Mouse (Mus musculus) limb, embryonic 15.5 days (tissue): ENCODE data around the gene Rtn3. TPM values are rescaled to one million over a fixed set of nuclear protein-coding genes. Genes with fewer than 3 reads are reported as not detected.
A peak's percentile ranks its signal among the peaks of the same experiment; 100 is the strongest.
"Not testable (repeated sequence)": the region's sequence is repeated elsewhere in the genome, so short reads cannot be mapped to it uniquely, and the experiment has no call there.

ENCODE experiments used
- ATAC-seq: fragments of 200-750 bp; cut with Nextera tagmentation; 2 replicates; pipeline ENCODE4 v1.8.0; 2017; ENCODE audit warnings: low read depth, moderate TSS enrichment; ENCODE audit not compliant: insufficient number of reproducible peaks, low FRiP score, low TSS enrichment
- H3K27ac ChIP-seq: fragments of 300-500 bp; sonication (generic); 2 replicates; pipeline ENCODE4 v1.5.1; 2015; ENCODE audit warnings: moderate library complexity, mild to moderate bottlenecking, inconsistent platforms
- H3K27me3 ChIP-seq: fragments of 300-500 bp; sonication (generic); 2 replicates; pipeline ENCODE4 v1.6.1; 2015; ENCODE audit warnings: inconsistent platforms
- H3K36me3 ChIP-seq: fragments of 300-500 bp; sonication (generic); 2 replicates; pipeline ENCODE4 v1.6.1; 2015; ENCODE audit warnings: inconsistent platforms
- H3K4me1 ChIP-seq: fragments of 300-500 bp; sonication (generic); 2 replicates; pipeline ENCODE4 v1.6.1; 2015; ENCODE audit warnings: inconsistent platforms
- H3K4me2 ChIP-seq: fragments of 300-500 bp; sonication (generic); 2 replicates; pipeline ENCODE4 v1.6.1; 2015; ENCODE audit warnings: mild to moderate bottlenecking, inconsistent platforms
- H3K4me3 ChIP-seq: fragments of 300-500 bp; sonication (generic); 2 replicates; pipeline ENCODE4 v1.5.1; 2015; ENCODE audit warnings: mild to moderate bottlenecking, inconsistent platforms
- H3K9ac ChIP-seq: fragments of 300-500 bp; sonication (generic); 2 replicates; pipeline ENCODE4 v1.6.1; 2015; ENCODE audit warnings: inconsistent platforms
- H3K9me3 ChIP-seq: fragments of 300-500 bp; sonication (generic); 2 replicates; pipeline ENCODE4 v1.6.1; 2016; ENCODE audit warnings: inconsistent platforms
- WGBS: fragments of 180-500 bp; shearing (Covaris S2); methylation state at CpG from one replicate; pipeline ENCODE4 v1.1.7; 2015; 5-methylcytosine and 5-hydroxymethylcytosine counted together
- polyA plus RNA-seq: library from polyadenylated mRNA; unstranded; fragments of >200 nt; fragmentation: Nextera tagmentation; extraction: Ambion mirVana; gene quantifications from 2 replicates; pipeline ENCODE4 v1.2.1, GENCODE M21; 2015

The Rtn3 gene
- polyA plus RNA-seq, 1 experiment from 2014 or later = 129 TPM

DNA sequence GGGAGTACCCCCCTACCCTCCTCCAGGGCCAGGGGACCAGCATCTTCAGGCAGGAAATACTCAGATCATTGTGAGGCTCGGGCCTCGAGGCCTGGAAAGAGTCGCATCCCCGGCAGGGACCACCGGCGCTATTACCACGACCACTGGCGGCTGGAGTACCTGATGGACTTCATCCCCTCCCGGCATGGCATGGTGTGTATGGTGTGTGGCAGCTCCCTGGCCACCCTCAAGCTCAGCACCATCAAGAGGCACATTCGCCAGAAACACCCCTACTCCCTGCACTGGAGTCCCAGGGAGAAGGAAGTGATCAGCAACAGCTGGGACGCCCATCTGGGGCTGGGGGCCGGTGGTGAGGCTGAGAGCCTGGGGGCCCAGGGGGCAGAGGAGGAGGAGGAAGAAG is 63.0 kb downstream of the Rtn3 start:
- Histone ChIP-seq H3K4me2 (peak overlapping the region; percentile 75; the same call in 1 of the 2 replicates), H3K27me3 (no peaks in the 10 kb centered on the region), H3K9me3 (no peaks in the 10 kb centered on the region), H3K36me3 (peaks cover 37% of the 10 kb centered on the region), H3K27ac (no peak overlapping the region), H3K4me1 (peaks cover 76% of the 10 kb centered on the region), H3K4me3 (peak overlapping the region; percentile 86), H3K9ac (no peak overlapping the region)
- ATAC-seq = no peak
- 55% methylated on average over 12 of the region's 12 CpGs for WGBS

DNA sequence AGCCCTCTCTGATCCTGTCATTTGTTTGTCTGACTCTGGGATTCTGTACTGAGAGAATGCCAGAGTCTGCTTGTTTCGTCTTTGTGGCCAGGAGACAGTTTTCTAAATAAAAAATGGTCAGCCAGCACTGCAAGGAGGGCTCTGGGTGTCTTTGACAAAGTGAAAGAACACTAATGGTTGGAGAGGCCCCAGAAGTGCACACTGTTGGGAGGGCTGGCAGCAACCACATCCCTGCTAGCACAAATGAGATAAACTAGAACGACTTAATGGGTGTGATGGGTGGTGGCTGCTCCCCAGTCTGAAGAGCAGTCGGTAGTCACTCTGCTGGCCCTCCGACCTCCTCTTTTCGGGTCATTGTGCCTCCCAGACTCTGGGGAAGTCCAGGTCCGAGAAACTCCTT is 63.9 kb downstream of the Rtn3 start:
- H3K4me2 ChIP-seq = peak overlapping the region; percentile 75
- H3K4me1 ChIP-seq = peaks cover 67% of the 10 kb centered on the region
- no peak for ATAC-seq
- H3K27me3 ChIP-seq = no peaks in the 10 kb centered on the region
- H3K4me3 ChIP-seq = peak overlapping the region; percentile 86
- no peak overlapping the region for H3K27ac ChIP-seq
- 31% methylated on average over 6 of the region's 6 CpGs for WGBS
- peak overlapping the region; percentile 98; the same call in 1 of the 2 replicates for H3K9ac ChIP-seq
- peaks cover 30% of the 10 kb centered on the region for H3K36me3 ChIP-seq
- H3K9me3 ChIP-seq = no peaks in the 10 kb centered on the region

DNA sequence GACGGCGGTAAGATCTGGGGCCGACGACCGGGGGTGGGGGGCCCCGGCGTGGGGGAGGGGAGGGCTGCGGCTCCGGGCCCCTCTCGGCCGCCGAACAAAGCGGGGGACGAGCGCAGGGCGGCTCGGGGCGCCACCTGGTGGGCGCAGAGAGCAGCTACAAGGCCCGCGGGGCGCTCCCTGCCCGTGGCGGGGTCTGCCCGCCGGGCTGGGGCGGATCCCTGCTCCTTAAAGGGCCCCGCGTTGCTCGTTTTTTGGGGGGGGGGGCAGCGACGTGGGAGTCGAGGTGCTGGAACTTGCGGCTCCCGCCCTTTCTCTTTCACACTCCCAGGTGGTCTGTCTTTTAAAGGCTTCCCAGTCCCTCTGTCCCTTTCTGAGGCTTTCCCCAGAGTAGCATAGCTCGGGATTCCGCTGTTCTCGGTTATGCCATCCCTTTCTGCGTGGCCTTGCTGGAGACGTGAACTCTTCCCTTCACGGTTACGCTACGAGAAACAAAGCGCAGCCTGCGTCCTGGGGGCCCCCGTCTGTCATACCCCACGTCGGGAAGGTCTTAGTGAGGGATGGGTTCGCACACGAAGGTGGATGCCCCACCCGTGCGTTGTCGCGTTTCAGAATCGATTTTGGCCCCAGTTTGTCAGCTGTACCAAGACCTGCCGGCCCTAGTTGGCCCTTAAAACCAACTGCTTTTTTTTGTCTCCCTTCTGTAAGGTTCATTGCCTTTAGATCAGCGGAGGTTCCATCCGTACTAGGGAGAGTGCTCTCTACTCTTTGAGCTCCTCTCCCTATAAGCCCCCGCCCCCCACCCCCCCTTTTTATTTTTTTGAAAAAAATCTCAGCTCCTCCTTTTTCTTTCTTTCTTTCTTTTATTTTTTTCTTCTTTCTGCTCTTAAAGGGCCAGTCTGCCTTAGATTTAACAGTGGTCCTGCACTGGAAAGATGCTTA is 64.9 kb downstream of the Rtn3 start:
- ATAC-seq = peak; percentile 77
- H3K4me3 ChIP-seq = peak overlapping the region; percentile 86
- H3K9ac ChIP-seq = peak overlapping the region; percentile 98
- peaks cover 57% of the 10 kb centered on the region for H3K4me1 ChIP-seq
- no peaks in the 10 kb centered on the region for H3K9me3 ChIP-seq
- peaks cover 25% of the 10 kb centered on the region for H3K36me3 ChIP-seq
- under 1% methylated on average over 44 of the region's 59 CpGs for WGBS
- peak overlapping the region; percentile 95 for H3K27ac ChIP-seq
- no peaks in the 10 kb centered on the region for H3K27me3 ChIP-seq
- peak overlapping the region; percentile 75 for H3K4me2 ChIP-seq

DNA sequence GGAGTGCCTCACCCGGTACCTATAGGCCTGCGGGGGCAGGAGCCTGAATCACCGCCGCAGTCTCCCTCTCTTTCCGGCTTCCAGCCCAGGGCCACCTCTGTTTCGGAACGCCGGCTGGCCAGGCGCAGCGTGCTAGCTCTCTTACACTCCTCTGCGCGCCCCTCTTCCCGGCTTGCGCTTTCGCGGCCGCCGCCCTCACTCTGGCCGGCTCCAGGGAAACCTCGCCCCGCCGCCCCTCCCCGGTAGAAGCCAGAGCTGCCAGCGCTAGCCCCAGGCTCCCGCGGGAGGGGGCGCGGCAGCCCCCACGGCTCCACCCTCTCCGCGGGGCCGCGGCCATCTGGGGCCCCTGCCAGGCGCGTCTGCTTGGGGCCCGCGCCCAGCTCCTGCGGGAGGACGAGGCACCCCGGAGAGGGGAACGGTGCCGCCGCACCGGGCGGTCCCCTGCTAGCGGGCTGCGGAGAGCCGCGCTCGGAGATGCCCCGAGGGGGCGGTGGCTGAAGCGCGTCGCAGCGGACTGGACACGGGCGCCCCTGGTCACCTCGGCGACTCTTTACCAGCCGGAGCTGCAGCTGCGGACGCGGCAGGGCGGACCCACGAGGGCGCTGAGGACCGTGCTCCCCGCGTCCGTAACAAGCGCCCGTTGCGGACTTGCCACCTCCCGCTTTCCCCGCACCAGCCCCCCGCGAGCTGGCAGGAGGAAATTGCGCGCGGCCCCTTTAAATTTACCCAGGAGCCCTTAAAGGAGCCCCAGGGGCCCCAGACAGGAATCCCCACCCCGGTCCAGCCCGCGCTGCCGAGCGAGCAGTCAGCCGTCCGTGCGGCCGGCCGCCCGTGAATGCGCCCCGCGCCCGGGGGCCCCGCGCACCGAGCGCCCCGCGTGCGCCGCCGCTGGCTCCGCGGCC is 66.0 kb downstream of the Rtn3 start, which contains the start of gene 2700081O15Rik:
TSS of gene 2700081O15Rik (plus strand) at position 792 of the 902 bp plus-strand sequence.
- peak; percentile 49 for ATAC-seq
- peak within 1 kb of the TSS; percentile 95 for H3K27ac ChIP-seq

DNA sequence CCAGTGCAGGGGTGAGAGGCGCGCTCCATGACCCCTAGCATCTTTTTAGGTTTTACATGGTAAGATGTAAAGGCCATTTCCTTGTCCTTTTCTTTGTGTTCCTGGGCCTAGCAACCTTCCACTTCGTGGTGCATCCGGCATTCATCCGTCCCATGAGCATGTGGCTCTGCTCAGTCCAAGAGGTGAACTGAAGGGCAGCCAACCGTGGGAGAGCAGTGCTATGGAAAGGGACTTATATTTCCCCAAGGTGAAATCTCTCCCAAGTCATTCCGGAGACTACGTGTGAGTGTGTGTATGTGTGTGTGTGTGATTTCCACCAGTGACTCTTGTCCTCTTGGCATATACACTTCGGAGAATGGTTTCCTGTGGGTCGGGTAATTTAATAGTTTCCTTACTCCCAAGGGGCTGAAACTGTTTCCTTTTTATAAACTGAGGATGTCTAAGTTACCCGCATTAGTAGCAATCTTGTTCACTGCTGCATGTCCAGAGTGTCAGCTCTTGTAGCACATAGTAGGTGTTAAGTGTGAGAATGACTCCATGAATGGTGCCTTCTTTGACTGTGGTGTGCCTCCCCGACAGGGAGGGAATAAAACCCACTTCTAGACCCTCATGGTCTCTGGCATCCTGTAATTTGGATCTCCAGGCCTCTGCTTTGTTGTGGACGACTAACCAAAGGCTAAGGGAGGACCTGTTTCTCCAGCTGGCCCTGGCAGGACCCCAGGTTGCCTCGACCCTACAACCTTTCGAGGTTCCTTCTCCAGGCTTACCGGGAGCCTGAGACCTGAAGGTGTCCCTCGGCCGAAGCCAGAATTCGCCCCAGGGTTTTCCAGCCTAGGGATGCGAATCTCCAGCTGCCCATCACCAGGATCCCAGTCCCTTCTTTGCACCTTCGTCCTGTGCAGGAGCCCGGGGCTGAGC is 66.9 kb downstream of the Rtn3 start:
- H3K4me2 ChIP-seq = peak overlapping the region; percentile 75
- peak overlapping the region; percentile 95 for H3K27ac ChIP-seq
- no peak for ATAC-seq
- no peaks in the 10 kb centered on the region for H3K9me3 ChIP-seq
- H3K27me3 ChIP-seq = no peaks in the 10 kb centered on the region
- H3K4me1 ChIP-seq = peaks cover 37% of the 10 kb centered on the region
- peak overlapping the region; percentile 86 for H3K4me3 ChIP-seq
- H3K9ac ChIP-seq = peak overlapping the region; percentile 98
- H3K36me3 ChIP-seq = peaks cover 10% of the 10 kb centered on the region
- WGBS = 27% methylated on average over 22 of the region's 22 CpGs

More for the DNA sequence above, 66.0 kb downstream of the Rtn3 start, which contains the start of gene 2700081O15Rik:
- Histone ChIP-seq H3K36me3 (peaks cover 16% of the 10 kb centered on the region), H3K4me1 (peaks cover 47% of the 10 kb centered on the region), H3K27me3 (no peaks in the 10 kb centered on the region), H3K9me3 (no peaks in the 10 kb centered on the region), H3K9ac (peak within 1 kb of the TSS; percentile 98), H3K4me2 (peak within 1 kb of the TSS; percentile 75), H3K4me3 (peak within 1 kb of the TSS; percentile 86)
- under 1% methylated on average over 84 of the region's 107 CpGs for WGBS

DNA sequence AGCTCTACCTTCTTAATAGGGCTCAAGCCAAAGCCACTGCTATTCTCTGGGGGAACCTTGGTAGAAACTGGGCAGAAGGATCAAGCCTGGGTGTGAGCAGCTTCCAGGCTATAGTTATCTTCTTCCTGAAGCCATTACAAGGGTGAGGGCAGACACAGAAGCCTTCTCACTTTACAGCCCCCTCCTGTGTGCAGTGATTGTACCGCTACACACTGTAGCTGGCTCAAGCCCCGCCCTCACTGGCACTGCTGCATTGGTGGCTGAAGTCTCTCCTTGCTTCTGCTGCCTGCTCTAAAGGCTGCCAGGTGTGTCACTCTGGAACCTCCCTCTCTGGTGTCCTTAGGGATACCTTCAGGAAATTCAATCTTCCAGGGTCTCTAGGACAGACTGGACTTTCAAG is 70.7 kb downstream of the Rtn3 start:
- Histone ChIP-seq H3K36me3 (no peaks in the 10 kb centered on the region), H3K27me3 (no peaks in the 10 kb centered on the region), H3K4me1 (peaks cover 12% of the 10 kb centered on the region), H3K4me3 (no peak overlapping the region), H3K9me3 (no peaks in the 10 kb centered on the region), H3K27ac (no peak overlapping the region), H3K4me2 (no peak overlapping the region), H3K9ac (no peak overlapping the region)
- no peak for ATAC-seq
- 45% methylated on average over 2 of the region's 2 CpGs for WGBS

DNA sequence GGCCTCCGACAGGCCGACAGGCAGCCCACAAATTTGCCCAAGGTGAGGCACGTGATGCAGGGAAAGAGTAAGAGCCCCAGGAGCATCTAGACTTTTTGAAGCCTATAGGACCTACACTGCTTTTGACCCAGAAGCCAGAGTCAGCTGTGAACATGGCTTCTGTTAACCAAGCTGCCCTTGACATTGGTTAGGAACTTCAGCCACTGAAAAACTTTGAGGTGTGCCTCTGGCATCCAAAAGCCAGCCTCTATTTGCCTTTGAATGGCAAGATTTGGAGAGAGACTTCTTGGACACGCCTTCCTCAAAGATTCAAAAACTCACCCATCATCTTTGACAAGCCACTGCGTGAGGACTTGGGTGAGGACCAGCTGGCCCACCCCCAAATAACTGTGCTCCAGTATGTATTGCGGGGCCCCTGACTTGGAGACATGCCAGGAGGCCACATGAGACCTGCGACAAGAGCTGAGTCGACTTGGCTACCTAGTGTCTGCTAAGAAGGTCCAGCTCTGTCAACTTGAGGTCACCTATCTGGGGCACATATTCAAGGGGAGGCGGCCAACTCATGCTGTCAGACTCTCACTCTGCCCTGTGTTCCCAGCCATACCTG is 78.4 kb downstream of the Rtn3 start:
- H3K4me1 ChIP-seq = no peaks in the 10 kb centered on the region; the same call in 1 of the 2 replicates
- WGBS = 58% methylated on average over 9 of the region's 9 CpGs
- no peak for ATAC-seq
- no peak overlapping the region for H3K4me2 ChIP-seq
- no peaks in the 10 kb centered on the region; the same call in 1 of the 2 replicates for H3K27me3 ChIP-seq
- no peak overlapping the region for H3K9ac ChIP-seq
- H3K9me3 ChIP-seq = no peaks in the 10 kb centered on the region
- no peaks in the 10 kb centered on the region for H3K36me3 ChIP-seq
- H3K4me3 ChIP-seq = no peak overlapping the region
- H3K27ac ChIP-seq = no peak overlapping the region

DNA sequence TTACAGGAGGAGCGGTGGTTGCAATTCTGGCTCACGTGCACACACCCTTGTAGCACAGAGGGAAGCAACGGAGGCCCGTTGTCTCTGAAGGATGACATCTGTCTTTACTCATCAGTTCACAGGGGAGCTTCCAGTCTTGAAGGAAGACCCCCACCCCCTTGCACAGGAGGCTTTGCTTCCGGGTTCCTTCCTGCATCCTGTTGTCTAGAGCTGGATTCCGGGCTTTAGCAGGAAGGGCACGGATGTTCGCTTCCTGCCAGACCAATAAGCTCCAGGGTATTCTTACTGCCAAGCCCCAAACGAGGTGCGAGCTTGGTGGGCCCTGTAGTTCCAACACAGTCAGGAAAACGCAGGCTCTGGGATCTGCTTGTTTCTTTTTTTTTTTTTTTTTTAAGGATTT is 82.4 kb downstream of the Rtn3 start:
- Histone ChIP-seq H3K4me1 (peaks cover 3% of the 10 kb centered on the region; the same call in 1 of the 2 replicates), H3K27ac (no peak overlapping the region), H3K27me3 (no peaks in the 10 kb centered on the region; the same call in 1 of the 2 replicates), H3K9ac (no peak overlapping the region), H3K4me3 (no peak overlapping the region), H3K4me2 (no peak overlapping the region), H3K9me3 (no peaks in the 10 kb centered on the region), H3K36me3 (no peaks in the 10 kb centered on the region)
- no peak for ATAC-seq
- WGBS = 59% methylated on average over 11 of the region's 11 CpGs

DNA sequence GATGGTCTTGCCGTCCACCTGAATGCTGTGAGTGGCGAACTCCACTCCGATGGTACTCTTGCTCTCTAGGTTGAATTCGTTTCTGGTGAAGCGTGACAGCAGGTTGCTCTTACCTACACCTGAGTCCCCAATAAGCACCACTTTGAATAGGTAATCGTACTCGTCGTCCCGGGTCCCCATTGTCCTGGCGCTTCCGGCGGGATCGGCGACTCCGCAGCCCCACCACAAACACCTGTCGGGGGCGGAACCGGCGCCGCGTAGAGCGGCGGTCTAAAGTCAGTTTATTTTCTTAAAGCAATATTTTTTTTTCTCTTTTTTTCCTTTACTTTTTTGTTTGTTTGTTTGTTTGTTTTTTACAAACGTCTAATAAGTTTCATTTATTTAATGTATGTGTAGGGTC is 84.2 kb downstream of the Rtn3 start:
- H3K36me3 ChIP-seq, H3K4me1 ChIP-seq, H3K9me3 ChIP-seq, H3K4me2 ChIP-seq, H3K9ac ChIP-seq, H3K4me3 ChIP-seq, H3K27ac ChIP-seq, ATAC-seq, H3K27me3 ChIP-seq: not testable (repeated sequence)
- 35% methylated on average over 24 of the region's 24 CpGs for WGBS

DNA sequence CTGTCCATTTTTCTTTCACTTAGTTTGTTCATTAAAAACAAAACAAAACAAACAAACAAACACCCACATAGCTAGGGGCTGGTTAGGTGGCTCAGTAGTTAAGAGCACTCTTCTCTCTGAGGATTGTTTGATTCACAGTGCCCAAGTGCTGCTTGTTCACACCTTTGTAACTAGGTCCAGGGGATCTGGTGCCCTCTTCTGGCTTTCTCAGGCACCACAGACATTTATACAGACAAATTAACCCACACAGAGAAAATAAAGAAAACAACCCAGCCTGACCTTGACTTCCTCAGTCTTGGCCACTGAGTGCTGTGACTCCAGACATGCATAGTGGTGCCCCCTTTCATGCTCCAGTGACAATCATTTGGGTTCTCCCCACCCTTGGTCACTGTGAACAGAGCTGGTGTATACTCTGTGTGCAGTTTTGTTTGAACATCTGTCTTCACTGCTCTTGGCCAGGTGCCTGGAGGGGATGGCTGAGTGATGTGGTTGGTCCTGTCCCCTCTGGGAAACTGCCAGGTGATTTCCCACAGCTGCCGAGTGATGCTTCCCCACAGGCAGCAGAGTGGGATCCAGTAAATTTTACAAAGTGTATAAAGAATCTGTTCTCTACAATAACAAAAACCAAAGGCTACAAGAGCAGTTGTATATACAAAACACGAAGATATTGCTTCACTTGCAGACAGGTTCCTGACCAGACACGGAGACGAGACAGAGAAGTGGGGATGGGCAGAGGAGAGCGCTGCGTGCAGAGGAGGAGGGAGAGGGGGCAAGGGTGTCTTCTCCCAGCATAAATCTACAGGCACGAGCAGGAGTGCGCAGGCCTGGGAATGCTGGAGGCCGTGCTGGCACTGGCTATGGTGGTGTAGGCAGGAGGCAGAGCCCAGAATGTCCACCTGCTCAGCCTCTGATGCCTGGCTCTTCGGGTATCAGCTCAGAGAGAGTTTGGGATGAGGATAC is 85.9 kb downstream of the Rtn3 start:
- not testable (repeated sequence) for H3K9me3 ChIP-seq, H3K27ac ChIP-seq, H3K27me3 ChIP-seq, ATAC-seq, H3K36me3 ChIP-seq, H3K9ac ChIP-seq, H3K4me1 ChIP-seq, H3K4me2 ChIP-seq, H3K4me3 ChIP-seq
- WGBS = 63% methylated on average over 10 of the region's 10 CpGs
